Mouse (Mus musculus): Measurements from ENCODE around the gene Esf1. TPM values are rescaled to one million over a fixed set of nuclear protein-coding genes. Genes with fewer than 3 reads are reported as not detected.

Gene Esf1
- polyA plus RNA-seq, 1 experiment from 2014 or later, result 17.6 TPM

GRCm38 (mm10) chr2:140078600-140079280 lies 91.6 kb downstream of the Esf1 start:
- H3K9me3 ChIP-seq (ENCODE audit: control insufficient read depth, low read length), result no peaks in the 10 kb centered on the region
- no peak overlapping the region for H3K4me2 ChIP-seq (ENCODE audit: low read depth, low read length)
- H3K36me3 ChIP-seq (ENCODE audit: control insufficient read depth, insufficient read depth, low read length), result no peaks in the 10 kb centered on the region
- ATAC-seq (ENCODE audit: low read depth), result no peak
- no peaks in the 10 kb centered on the region for H3K4me1 ChIP-seq (ENCODE audit: control insufficient read depth, insufficient read depth, low read length)
- no peak overlapping the region for H3K27ac ChIP-seq (ENCODE audit: low read depth, low read length)
- no peaks in the 10 kb centered on the region for H3K27me3 ChIP-seq (ENCODE audit: control insufficient read depth, insufficient read depth, low read length)
- 57% methylated on average over 6 of the region's 6 CpGs for WGBS
- no peak overlapping the region for H3K4me3 ChIP-seq (ENCODE audit: low read depth, low read length)
- H3K9ac ChIP-seq (replicated peaks; ENCODE audit: low read depth, low read length), result no peak overlapping the region

- Histone ChIP-seq H3K36me3 (ENCODE audit: control insufficient read depth, insufficient read depth, low read length) (no peaks in the 10 kb centered on the region), H3K4me2 (ENCODE audit: low read depth, low read length) (no peak overlapping the region), H3K4me1 (ENCODE audit: control insufficient read depth, insufficient read depth, low read length) (no peaks in the 10 kb centered on the region), H3K27ac (ENCODE audit: low read depth, low read length) (no peak overlapping the region), H3K27me3 (ENCODE audit: control insufficient read depth, insufficient read depth, low read length) (no peaks in the 10 kb centered on the region), H3K9me3 (ENCODE audit: control insufficient read depth, low read length) (no peaks in the 10 kb centered on the region), H3K4me3 (ENCODE audit: low read depth, low read length) (no peak overlapping the region), H3K9ac (replicated peaks; ENCODE audit: low read depth, low read length) (no peak overlapping the region)
- no peak for ATAC-seq (ENCODE audit: low read depth)
- WGBS, result 29% methylated on average over 1 of the region's 1 CpGs
These were observed 92.9 kb downstream of the Esf1 start for GRCm38 (mm10) chr2:140077476-140077875.

GRCm38 (mm10) chr2:140075150-140075549 lies 95.2 kb downstream of the Esf1 start:
- Histone ChIP-seq H3K9ac (replicated peaks; ENCODE audit: low read depth, low read length) (no peak overlapping the region), H3K4me3 (ENCODE audit: low read depth, low read length) (no peak overlapping the region), H3K4me2 (ENCODE audit: low read depth, low read length) (no peak overlapping the region), H3K27me3 (ENCODE audit: control insufficient read depth, insufficient read depth, low read length) (no peaks in the 10 kb centered on the region), H3K27ac (ENCODE audit: low read depth, low read length) (no peak overlapping the region), H3K4me1 (ENCODE audit: control insufficient read depth, insufficient read depth, low read length) (no peaks in the 10 kb centered on the region), H3K36me3 (ENCODE audit: control insufficient read depth, insufficient read depth, low read length) (no peaks in the 10 kb centered on the region), H3K9me3 (ENCODE audit: control insufficient read depth, low read length) (no peaks in the 10 kb centered on the region)
- 89% methylated on average over 3 of the region's 3 CpGs for WGBS
- no peak for ATAC-seq (ENCODE audit: low read depth)

Other genes with a start within 250 kb of the Esf1 start
- 19.0 and 21.9 TPM in 2 replicates for gene Tasp1, start 103.8 kb downstream of the Esf1 start, polyA plus RNA-seq (2014; fragmentation: Nextera tagmentation; extraction: Ambion mirVana)
- not detected in 2 replicates for gene Gm17374, start 18.5 kb downstream of the Esf1 start, polyA plus RNA-seq (2014; fragmentation: Nextera tagmentation; extraction: Ambion mirVana)
- gene Ndufaf5, start 85 bp upstream of the Esf1 start, polyA plus RNA-seq (2014; fragmentation: Nextera tagmentation; extraction: Ambion mirVana), result 59.2 and 63.3 TPM in 2 replicates
- gene Sel1l2, start 219.1 kb upstream of the Esf1 start, polyA plus RNA-seq (2014; fragmentation: Nextera tagmentation; extraction: Ambion mirVana), result not detected in 2 replicates
- 65.9 and 71.6 TPM in 2 replicates for gene Macrod2, start 224.7 kb upstream of the Esf1 start, polyA plus RNA-seq (2014; fragmentation: Nextera tagmentation; extraction: Ambion mirVana)